Mouse (Mus musculus) midbrain, embryonic 12.5 days (tissue): ENCODE results near the gene Cacnb4. TPM values are rescaled to one million over a fixed set of nuclear protein-coding genes. Genes with fewer than 3 reads are reported as not detected.

Experiments
- ATAC-seq: fragments of 200-750 bp; cut with Nextera tagmentation; 2 replicates; pipeline ENCODE4 v1.8.0; 2017; ENCODE audit warnings: low read depth, moderate TSS enrichment, moderate library complexity; ENCODE audit not compliant: low FRiP score
- H3K27ac ChIP-seq: fragments of 300-500 bp; sonication (generic); replicated peaks from 2 replicates; pipeline ENCODE4 v1.5.1; 2016; ENCODE audit warnings: mild to moderate bottlenecking
- H3K27me3 ChIP-seq: fragments of 300-500 bp; sonication (generic); 2 replicates; pipeline ENCODE4 v1.6.1; 2016; ENCODE audit warnings: mild to moderate bottlenecking
- H3K36me3 ChIP-seq: fragments of 300-500 bp; sonication (generic); 2 replicates; pipeline ENCODE4 v1.6.1; 2016
- H3K4me1 ChIP-seq: fragments of 300-500 bp; sonication (generic); 2 replicates; pipeline ENCODE4 v1.6.1; 2016
- H3K4me2 ChIP-seq: fragments of 300-500 bp; sonication (generic); replicated peaks from 2 replicates; pipeline ENCODE4 v1.6.1; 2016; ENCODE audit warnings: mild to moderate bottlenecking, moderate library complexity
- H3K4me3 ChIP-seq: fragments of 300-500 bp; sonication (generic); 2 replicates; pipeline ENCODE4 v1.5.1; 2016; ENCODE audit warnings: mild to moderate bottlenecking
- H3K9ac ChIP-seq: fragments of 300-500 bp; sonication (generic); replicated peaks from 2 replicates; pipeline ENCODE4 v1.6.1; 2016; ENCODE audit warnings: mild to moderate bottlenecking, moderate library complexity
- H3K9me3 ChIP-seq: fragments of 300-500 bp; sonication (generic); 2 replicates; pipeline ENCODE4 v1.6.1; 2016; ENCODE audit warnings: mild to moderate bottlenecking
- WGBS: fragments of 180-500 bp; shearing (Covaris S2); methylation state at CpG from one replicate; pipeline ENCODE4 v1.1.7; 2016; 5-methylcytosine and 5-hydroxymethylcytosine counted together
- polyA plus RNA-seq: library from polyadenylated mRNA; unstranded; fragments of >200 nt; fragmentation: Nextera tagmentation; extraction: Ambion mirVana; gene quantifications from 2 replicates; pipeline ENCODE4 v1.2.1, GENCODE M21; 2016

The Cacnb4 gene
- polyA plus RNA-seq, 1 experiment from 2014 or later, result 5.0 TPM

- H3K9ac ChIP-seq, result no peak overlapping the region
- no peaks in the 10 kb centered on the region for H3K4me1 ChIP-seq
- H3K4me2 ChIP-seq, result no peak overlapping the region
- no peak overlapping the region for H3K27ac ChIP-seq
- ATAC-seq, result no peak
- 91% methylated on average over 2 of the region's 2 CpGs for whole genome bisulfite sequencing
- H3K9me3 ChIP-seq, result no peaks in the 10 kb centered on the region
- no peaks in the 10 kb centered on the region for H3K27me3 ChIP-seq
- H3K4me3 ChIP-seq, result no peak overlapping the region
- no peaks in the 10 kb centered on the region for H3K36me3 ChIP-seq
These were observed 74.4 kb downstream of the Cacnb4 start for GRCm38 (mm10) chr2:52602228-52602627.

- no peak for ATAC-seq
- no peaks in the 10 kb centered on the region for H3K27me3 ChIP-seq
These were observed 79.1 kb downstream of the Cacnb4 start for GRCm38 (mm10) chr2:52597511-52597910.

GRCm38 (mm10) chr2:52593814-52594213 is 82.8 kb downstream of the Cacnb4 start:
- Histone ChIP-seq H3K27me3 (no peaks in the 10 kb centered on the region), H3K36me3 (no peaks in the 10 kb centered on the region), H3K27ac (no peak overlapping the region), H3K4me2 (no peak overlapping the region), H3K4me1 (peaks cover 3% of the 10 kb centered on the region), H3K4me3 (no peak overlapping the region), H3K9me3 (no peaks in the 10 kb centered on the region), H3K9ac (no peak overlapping the region)
- ATAC-seq, result no peak
- WGBS, result 92% methylated on average over 8 of the region's 8 CpGs

More at GRCm38 (mm10) chr2:52597511-52597910, 79.1 kb downstream of the Cacnb4 start:
- Histone ChIP-seq H3K9me3 (no peaks in the 10 kb centered on the region), H3K4me1 (0 out of 2 replicates have a peak, but pooled peaks cover 3% of the 10 kb centered on the region), H3K4me2 (no peak overlapping the region), H3K36me3 (no peaks in the 10 kb centered on the region), H3K27ac (no peak overlapping the region), H3K4me3 (no peak overlapping the region), H3K9ac (no peak overlapping the region)

- peaks cover 3% of the 10 kb centered on the region for H3K4me1 ChIP-seq
- H3K4me2 ChIP-seq, result no peak overlapping the region
- no peaks in the 10 kb centered on the region for H3K27me3 ChIP-seq
- no peak overlapping the region for H3K27ac ChIP-seq
- ATAC-seq, result no peak
- no peak overlapping the region for H3K4me3 ChIP-seq
- 73% methylated on average over 5 of the region's 5 CpGs for WGBS
- no peak overlapping the region for H3K9ac ChIP-seq
- no peaks in the 10 kb centered on the region for H3K36me3 ChIP-seq
- H3K9me3 ChIP-seq, result no peaks in the 10 kb centered on the region
These were observed 83.4 kb downstream of the Cacnb4 start for GRCm38 (mm10) chr2:52593260-52593659.

GRCm38 (mm10) chr2:52590970-52591347 is 85.7 kb downstream of the Cacnb4 start:
- no peak overlapping the region for H3K4me3 ChIP-seq
- WGBS, result 6% methylated on average over 5 of the region's 5 CpGs
- ATAC-seq, result peak; percentile 62
- H3K36me3 ChIP-seq, result no peaks in the 10 kb centered on the region
- H3K9ac ChIP-seq, result no peak overlapping the region
- no peaks in the 10 kb centered on the region for H3K9me3 ChIP-seq
- H3K27me3 ChIP-seq, result no peaks in the 10 kb centered on the region
- peaks cover 3% of the 10 kb centered on the region for H3K4me1 ChIP-seq
- no peak overlapping the region for H3K4me2 ChIP-seq
- H3K27ac ChIP-seq, result no peak overlapping the region

GRCm38 (mm10) chr2:52590340-52590969 is 86.2 kb downstream of the Cacnb4 start:
- Histone ChIP-seq H3K4me1 (peaks cover 3% of the 10 kb centered on the region), H3K27me3 (no peaks in the 10 kb centered on the region), H3K4me3 (no peak overlapping the region), H3K9ac (no peak overlapping the region), H3K4me2 (no peak overlapping the region), H3K9me3 (no peaks in the 10 kb centered on the region), H3K27ac (0 out of 2 replicates have a peak overlapping the region, but pooled peaks have one; percentile 17), H3K36me3 (no peaks in the 10 kb centered on the region)
- 71% methylated on average over 7 of the region's 7 CpGs for WGBS
- peak; percentile 52 for ATAC-seq

GRCm38 (mm10) chr2:52589514-52589913 is 87.1 kb downstream of the Cacnb4 start:
- WGBS, result 90% methylated on average over 4 of the region's 4 CpGs
- H3K36me3 ChIP-seq, result no peaks in the 10 kb centered on the region

GRCm38 (mm10) chr2:52585384-52585783 is 91.2 kb downstream of the Cacnb4 start:
- H3K36me3 ChIP-seq, result no peaks in the 10 kb centered on the region
- H3K4me2 ChIP-seq, result no peak overlapping the region
- H3K27ac ChIP-seq, result no peak overlapping the region
- H3K4me3 ChIP-seq, result no peak overlapping the region
- H3K4me1 ChIP-seq, result no peaks in the 10 kb centered on the region; the same call in 1 of the 2 replicates
- WGBS, result 87% methylated on average over 4 of the region's 4 CpGs
- ATAC-seq, result no peak
- no peak overlapping the region for H3K9ac ChIP-seq
- no peaks in the 10 kb centered on the region for H3K9me3 ChIP-seq
- no peaks in the 10 kb centered on the region for H3K27me3 ChIP-seq

More at GRCm38 (mm10) chr2:52589514-52589913, 87.1 kb downstream of the Cacnb4 start:
- no peak overlapping the region for H3K4me2 ChIP-seq
- H3K4me3 ChIP-seq, result no peak overlapping the region
- no peaks in the 10 kb centered on the region for H3K9me3 ChIP-seq
- H3K27ac ChIP-seq, result no peak overlapping the region
- H3K27me3 ChIP-seq, result no peaks in the 10 kb centered on the region
- H3K9ac ChIP-seq, result no peak overlapping the region
- peaks cover 3% of the 10 kb centered on the region for H3K4me1 ChIP-seq
- ATAC-seq, result no peak

GRCm38 (mm10) chr2:52581132-52581781 is 95.4 kb downstream of the Cacnb4 start:
- 89% methylated on average over 11 of the region's 11 CpGs for WGBS
- Histone ChIP-seq H3K4me3 (no peak overlapping the region), H3K4me1 (no peaks in the 10 kb centered on the region), H3K4me2 (no peak overlapping the region), H3K36me3 (no peaks in the 10 kb centered on the region), H3K9ac (no peak overlapping the region), H3K9me3 (no peaks in the 10 kb centered on the region), H3K27ac (no peak overlapping the region), H3K27me3 (no peaks in the 10 kb centered on the region)
- no peak for ATAC-seq

GRCm38 (mm10) chr2:52580697-52581096 is 95.9 kb downstream of the Cacnb4 start:
- no peak overlapping the region for H3K27ac ChIP-seq
- no peaks in the 10 kb centered on the region for H3K4me1 ChIP-seq
- H3K4me3 ChIP-seq, result no peak overlapping the region
- H3K27me3 ChIP-seq, result no peaks in the 10 kb centered on the region
- H3K9ac ChIP-seq, result no peak overlapping the region
- H3K36me3 ChIP-seq, result no peaks in the 10 kb centered on the region
- ATAC-seq, result no peak
- 62% methylated on average over 5 of the region's 5 CpGs for WGBS
- no peak overlapping the region for H3K4me2 ChIP-seq
- H3K9me3 ChIP-seq, result no peaks in the 10 kb centered on the region

- WGBS, result 55% methylated on average over 3 of the region's 3 CpGs
- Histone ChIP-seq H3K36me3 (no peaks in the 10 kb centered on the region), H3K27me3 (no peaks in the 10 kb centered on the region)
These were observed 97.8 kb downstream of the Cacnb4 start for GRCm38 (mm10) chr2:52578846-52579245.

GRCm38 (mm10) chr2:52577700-52578099 is 98.9 kb downstream of the Cacnb4 start:
- Histone ChIP-seq H3K4me3 (no peak overlapping the region), H3K27ac (no peak overlapping the region), H3K4me1 (no peaks in the 10 kb centered on the region), H3K9me3 (no peaks in the 10 kb centered on the region), H3K27me3 (no peaks in the 10 kb centered on the region), H3K4me2 (no peak overlapping the region), H3K36me3 (no peaks in the 10 kb centered on the region), H3K9ac (no peak overlapping the region)
- WGBS, result 88% methylated on average over 4 of the region's 4 CpGs
- ATAC-seq, result no peak

More at GRCm38 (mm10) chr2:52578846-52579245, 97.8 kb downstream of the Cacnb4 start:
- ATAC-seq, result no peak
- no peak overlapping the region for H3K4me2 ChIP-seq
- H3K9me3 ChIP-seq, result no peaks in the 10 kb centered on the region
- H3K27ac ChIP-seq, result no peak overlapping the region
- no peaks in the 10 kb centered on the region for H3K4me1 ChIP-seq
- no peak overlapping the region for H3K4me3 ChIP-seq
- no peak overlapping the region for H3K9ac ChIP-seq
